Mouse (Mus musculus): Measurements from ENCODE around the gene Scaf11. TPM values are rescaled to one million over a fixed set of nuclear protein-coding genes. Genes with fewer than 3 reads are reported as not detected.

Scaf11 gene
- polyA plus RNA-seq, 1 experiment = 152 TPM

GRCm38 (mm10) chr15:96461541-96462512, 1.2 kb upstream of the Scaf11 start:
- TF ChIP-seq EP300 (IDR thresholded peaks at IDR 0.05; ENCODE audit: insufficient read depth, low read depth, low read length) (no peak), POLR2A (IDR thresholded peaks at IDR 0.05; ENCODE audit: insufficient read depth, low read length) (no peak), CTCF (IDR thresholded peaks at IDR 0.05; ENCODE audit: low read depth, low read length) (no peak)
- H3K4me3 ChIP-seq (ENCODE audit: low read depth, low read length) = peak overlapping the region; percentile 84
- peak overlapping the region; percentile 44 for H3K27ac ChIP-seq (ENCODE audit: insufficient read depth, low read length)
- H3K9me3 ChIP-seq (replicated peaks; ENCODE audit: control insufficient read depth, insufficient read depth, low read length, poor library complexity, severe bottlenecking) = no peaks in the 10 kb centered on the region
- 0 out of 2 replicates have a peak, but pooled peaks cover 3% of the 10 kb centered on the region for H3K36me3 ChIP-seq (ENCODE audit: control insufficient read depth, insufficient read depth, low read length, poor library complexity, severe bottlenecking)
- peaks cover 1% of the 10 kb centered on the region for H3K4me1 ChIP-seq (ENCODE audit: control insufficient read depth, insufficient read depth, low read length)
- H3K27me3 ChIP-seq (ENCODE audit: control insufficient read depth, insufficient read depth, low read length, poor library complexity, severe bottlenecking) = no peaks in the 10 kb centered on the region
- peak overlapping the region; percentile 83 for H3K9ac ChIP-seq (ENCODE audit: low read depth, poor library complexity, severe bottlenecking)

GRCm38 (mm10) chr15:96460451-96460729, 253 bp downstream of the Scaf11 start:
- Histone ChIP-seq H3K9ac (ENCODE audit: low read depth, poor library complexity, severe bottlenecking) (peak overlapping the region; percentile 98), H3K36me3 (ENCODE audit: control insufficient read depth, insufficient read depth, low read length, poor library complexity, severe bottlenecking) (0 out of 2 replicates have a peak, but pooled peaks cover 3% of the 10 kb centered on the region), H3K4me3 (ENCODE audit: low read depth, low read length) (peak overlapping the region; percentile 92), H3K9me3 (replicated peaks; ENCODE audit: control insufficient read depth, insufficient read depth, low read length, poor library complexity, severe bottlenecking) (no peaks in the 10 kb centered on the region), H3K4me1 (ENCODE audit: control insufficient read depth, insufficient read depth, low read length) (peaks cover 1% of the 10 kb centered on the region), H3K27me3 (ENCODE audit: control insufficient read depth, insufficient read depth, low read length, poor library complexity, severe bottlenecking) (no peaks in the 10 kb centered on the region), H3K27ac (ENCODE audit: insufficient read depth, low read length) (peak overlapping the region; percentile 84)
- no peak for TF ChIP-seq POLR2A (IDR thresholded peaks at IDR 0.05; ENCODE audit: insufficient read depth, low read length)
- no peak for TF ChIP-seq CTCF (IDR thresholded peaks at IDR 0.05; ENCODE audit: low read depth, low read length)
- TF ChIP-seq EP300 (IDR thresholded peaks at IDR 0.05; ENCODE audit: insufficient read depth, low read depth, low read length) = no peak

- H3K9me3 ChIP-seq (replicated peaks; ENCODE audit: control insufficient read depth, insufficient read depth, low read length, poor library complexity, severe bottlenecking) = no peaks in the 10 kb centered on the region
- peak overlapping the region; percentile 84 for H3K27ac ChIP-seq (ENCODE audit: insufficient read depth, low read length)
- H3K27me3 ChIP-seq (ENCODE audit: control insufficient read depth, insufficient read depth, low read length, poor library complexity, severe bottlenecking) = no peaks in the 10 kb centered on the region
- H3K4me1 ChIP-seq (ENCODE audit: control insufficient read depth, insufficient read depth, low read length) = peaks cover 2% of the 10 kb centered on the region
- TF ChIP-seq CTCF (IDR thresholded peaks at IDR 0.05; ENCODE audit: low read depth, low read length) (no peak), POLR2A (IDR thresholded peaks at IDR 0.05; ENCODE audit: insufficient read depth, low read length) (no peak), EP300 (IDR thresholded peaks at IDR 0.05; ENCODE audit: insufficient read depth, low read depth, low read length) (no peak)
- 0 out of 2 replicates have a peak, but pooled peaks cover 3% of the 10 kb centered on the region for H3K36me3 ChIP-seq (ENCODE audit: control insufficient read depth, insufficient read depth, low read length, poor library complexity, severe bottlenecking)
- peak overlapping the region; percentile 92 for H3K4me3 ChIP-seq (ENCODE audit: low read depth, low read length)
- H3K9ac ChIP-seq (ENCODE audit: low read depth, poor library complexity, severe bottlenecking) = peak overlapping the region; percentile 98
Measured at GRCm38 (mm10) chr15:96459741-96460450, 747 bp downstream of the Scaf11 start.

- Histone ChIP-seq H3K27me3 (ENCODE audit: control insufficient read depth, insufficient read depth, low read length, poor library complexity, severe bottlenecking) (no peaks in the 10 kb centered on the region), H3K4me3 (ENCODE audit: low read depth, low read length) (no peak overlapping the region), H3K36me3 (ENCODE audit: control insufficient read depth, insufficient read depth, low read length, poor library complexity, severe bottlenecking) (0 out of 2 replicates have a peak, but pooled peaks cover 3% of the 10 kb centered on the region), H3K27ac (ENCODE audit: insufficient read depth, low read length) (no peak overlapping the region), H3K9ac (ENCODE audit: low read depth, poor library complexity, severe bottlenecking) (0 out of 2 replicates have a peak overlapping the region, but pooled peaks have one; percentile 39), H3K9me3 (replicated peaks; ENCODE audit: control insufficient read depth, insufficient read depth, low read length, poor library complexity, severe bottlenecking) (no peaks in the 10 kb centered on the region), H3K4me1 (ENCODE audit: control insufficient read depth, insufficient read depth, low read length) (peaks cover 3% of the 10 kb centered on the region)
- TF ChIP-seq EP300 (IDR thresholded peaks at IDR 0.05; ENCODE audit: insufficient read depth, low read depth, low read length) (no peak), POLR2A (IDR thresholded peaks at IDR 0.05; ENCODE audit: insufficient read depth, low read length) (no peak), CTCF (IDR thresholded peaks at IDR 0.05; ENCODE audit: low read depth, low read length) (no peak)
Measured at GRCm38 (mm10) chr15:96458273-96458672, 2.4 kb downstream of the Scaf11 start.

GRCm38 (mm10) chr15:96457338-96457664, 3.3 kb downstream of the Scaf11 start:
- Histone ChIP-seq H3K4me3 (ENCODE audit: low read depth, low read length) (no peak overlapping the region), H3K27me3 (ENCODE audit: control insufficient read depth, insufficient read depth, low read length, poor library complexity, severe bottlenecking) (no peaks in the 10 kb centered on the region)
- TF ChIP-seq EP300 (IDR thresholded peaks at IDR 0.05; ENCODE audit: insufficient read depth, low read depth, low read length) (no peak), CTCF (IDR thresholded peaks at IDR 0.05; ENCODE audit: low read depth, low read length) (no peak), POLR2A (IDR thresholded peaks at IDR 0.05; ENCODE audit: insufficient read depth, low read length) (no peak)

More at GRCm38 (mm10) chr15:96457338-96457664, 3.3 kb downstream of the Scaf11 start:
- H3K9me3 ChIP-seq (replicated peaks; ENCODE audit: control insufficient read depth, insufficient read depth, low read length, poor library complexity, severe bottlenecking) = no peaks in the 10 kb centered on the region
- H3K9ac ChIP-seq (ENCODE audit: low read depth, poor library complexity, severe bottlenecking) = no peak overlapping the region
- no peak overlapping the region for H3K27ac ChIP-seq (ENCODE audit: insufficient read depth, low read length)
- H3K4me1 ChIP-seq (ENCODE audit: control insufficient read depth, insufficient read depth, low read length) = peaks cover 3% of the 10 kb centered on the region
- H3K36me3 ChIP-seq (ENCODE audit: control insufficient read depth, insufficient read depth, low read length, poor library complexity, severe bottlenecking) = 0 out of 2 replicates have a peak, but pooled peaks cover 3% of the 10 kb centered on the region

Measured in ES-Bruce4 (cell line).